Mouse (Mus musculus) erythroblast, embryonic 14.5 days (primary cell): ENCODE results near the gene Parg. TPM values are rescaled to one million over a fixed set of nuclear protein-coding genes. Genes with fewer than 3 reads are reported as not detected.

Experiments
- H3K27me3 ChIP-seq: 2 replicates; pipeline ENCODE4 v1.6.1; 2012; ENCODE audit warnings: inconsistent platforms; ENCODE audit not compliant: control insufficient read depth
- H3K36me3 ChIP-seq: 2 replicates; pipeline ENCODE4 v1.6.1; 2012; ENCODE audit warnings: mild to moderate bottlenecking, inconsistent platforms; ENCODE audit not compliant: control insufficient read depth
- H3K4me1 ChIP-seq: 2 replicates; pipeline ENCODE4 v1.6.1; 2012; ENCODE audit warnings: inconsistent platforms; ENCODE audit not compliant: control insufficient read depth
- H3K4me3 ChIP-seq: replicated peaks from 2 replicates; pipeline ENCODE3; 2012; ENCODE audit warnings: moderate library complexity, mild to moderate bottlenecking, inconsistent platforms
- H3K9me3 ChIP-seq: 2 replicates; pipeline ENCODE4 v1.6.1; 2012; ENCODE audit warnings: low read length, inconsistent platforms, mixed read lengths; ENCODE audit not compliant: control insufficient read depth
- GATA1 ChIP-seq: IDR thresholded peaks from 2 replicates; pipeline ENCODE4 v1.6.1; 2012; ENCODE audit warnings: low read length, inconsistent platforms, mixed read lengths
- TAL1 ChIP-seq: IDR thresholded peaks from 3 replicates; pipeline ENCODE4 v1.6.1; 2012; ENCODE audit warnings: low read length, inconsistent platforms, mixed read lengths
- polyA plus RNA-seq: library from polyadenylated mRNA; stranded (reverse); fragments of >175 nt; gene quantifications from 2 replicates; pipeline ENCODE4 v1.2.3, GENCODE M21; 2012

Gene Parg
- polyA plus RNA-seq, 1 experiment = 0.68 TPM

GRCm38 (mm10) chr14:32301622-32302021 is 99.9 kb downstream of the Parg start:
- no peaks in the 10 kb centered on the region for H3K9me3 ChIP-seq
- H3K36me3 ChIP-seq = peaks cover 12% of the 10 kb centered on the region
- no peaks in the 10 kb centered on the region for H3K27me3 ChIP-seq
- H3K4me1 ChIP-seq = no peaks in the 10 kb centered on the region
- no peak for TF ChIP-seq GATA1
- no peak for TF ChIP-seq TAL1
- H3K4me3 ChIP-seq = no peak overlapping the region

DNA sequence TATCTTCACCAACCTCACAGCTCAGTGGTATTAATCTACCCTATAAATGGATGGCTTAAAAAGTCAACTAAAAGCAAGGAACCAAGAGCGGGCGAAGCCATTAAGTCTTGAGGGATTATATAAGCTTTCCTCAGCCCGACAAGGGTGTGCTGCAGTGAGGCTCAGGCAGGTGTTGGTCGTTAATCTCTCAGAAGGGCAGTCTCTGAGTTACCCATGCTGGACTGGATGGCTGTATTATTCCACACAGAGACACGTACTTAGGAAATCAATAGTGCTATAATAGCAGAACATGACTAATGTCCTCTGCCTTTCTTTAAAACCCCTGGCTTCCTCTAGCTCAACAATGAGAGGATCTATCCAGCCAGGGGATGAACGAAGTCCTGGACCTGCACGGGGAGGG is 100.7 kb downstream of the Parg start:
- H3K36me3 ChIP-seq = peaks cover 11% of the 10 kb centered on the region
- H3K27me3 ChIP-seq = no peaks in the 10 kb centered on the region
- no peaks in the 10 kb centered on the region for H3K4me1 ChIP-seq
- TF ChIP-seq GATA1 (no peak), TAL1 (no peak)
- no peak overlapping the region for H3K4me3 ChIP-seq
- H3K9me3 ChIP-seq = no peaks in the 10 kb centered on the region

- TF ChIP-seq TAL1 (no peak), GATA1 (no peak)
- H3K36me3 ChIP-seq = 0 out of 2 replicates have a peak, but pooled peaks cover 1% of the 10 kb centered on the region
- H3K4me1 ChIP-seq = no peaks in the 10 kb centered on the region
- H3K9me3 ChIP-seq = no peaks in the 10 kb centered on the region
- no peaks in the 10 kb centered on the region for H3K27me3 ChIP-seq
- H3K4me3 ChIP-seq = no peak overlapping the region
Measured at GRCm38 (mm10) chr14:32304921-32305320, 103.2 kb downstream of the Parg start.

DNA sequence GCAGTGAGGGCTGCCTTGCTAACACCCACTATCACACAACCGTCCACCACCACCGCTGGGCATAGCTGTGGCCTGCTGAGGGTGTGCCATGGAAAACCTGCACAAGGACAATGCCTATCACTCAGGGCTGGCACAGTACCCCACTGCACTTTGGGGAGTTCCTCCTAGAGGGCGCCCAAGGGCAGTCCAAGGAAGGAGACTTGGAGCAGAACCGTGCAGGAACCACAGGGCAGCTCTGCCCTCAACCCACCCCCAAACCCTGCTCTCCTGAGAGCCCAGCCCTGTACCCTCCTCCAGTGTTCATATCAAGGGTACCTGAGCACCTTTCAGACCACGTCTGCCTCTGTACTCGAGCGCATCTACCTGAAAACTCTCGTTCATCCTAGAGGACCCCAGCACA is 108.1 kb downstream of the Parg start:
- H3K36me3 ChIP-seq = no peaks in the 10 kb centered on the region
- H3K27me3 ChIP-seq = no peaks in the 10 kb centered on the region
- TF ChIP-seq GATA1 (no peak), TAL1 (no peak)

DNA sequence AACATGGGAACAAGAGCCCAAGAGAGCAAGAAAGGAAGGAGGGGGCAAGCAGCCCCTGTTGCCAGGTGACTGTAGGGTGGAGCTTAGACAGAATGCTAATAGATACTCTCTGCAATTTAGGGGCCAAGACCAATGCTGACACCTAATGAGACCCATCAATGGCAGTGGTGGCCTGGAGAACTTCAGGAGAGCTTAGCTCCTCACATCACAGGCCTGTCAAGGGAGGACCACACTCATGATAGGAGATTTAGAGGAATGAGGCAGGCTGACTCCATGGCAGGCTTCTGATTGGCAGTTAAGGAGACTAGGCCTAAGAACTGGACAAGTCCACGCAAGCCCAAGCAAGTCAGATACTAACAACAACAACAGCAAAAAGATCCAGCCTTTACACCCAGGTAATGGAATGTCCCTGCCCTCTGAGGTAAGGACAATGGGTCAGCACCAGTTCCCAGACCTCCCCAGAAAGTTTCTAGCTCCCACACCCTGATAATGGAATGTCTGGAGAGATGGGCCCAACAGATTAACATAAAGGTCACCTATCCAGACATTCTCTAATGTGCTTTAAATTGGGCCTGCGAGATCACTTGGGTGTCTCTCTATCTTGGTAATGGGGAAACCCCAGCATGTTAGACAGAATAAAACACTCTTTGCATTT is 109.8 kb downstream of the Parg start:
- H3K9me3 ChIP-seq = no peaks in the 10 kb centered on the region
- H3K4me3 ChIP-seq = no peak overlapping the region
- TF ChIP-seq GATA1 = no peak
- TF ChIP-seq TAL1 = no peak

More for the DNA sequence above, 108.1 kb downstream of the Parg start:
- Histone ChIP-seq H3K4me3 (no peak overlapping the region), H3K4me1 (no peaks in the 10 kb centered on the region), H3K9me3 (no peaks in the 10 kb centered on the region)

GRCm38 (mm10) chr14:32317822-32318221 is 116.1 kb downstream of the Parg start:
- TF ChIP-seq GATA1 (no peak), TAL1 (no peak)
- Histone ChIP-seq H3K4me3 (no peak overlapping the region), H3K27me3 (no peaks in the 10 kb centered on the region), H3K4me1 (peaks cover 8% of the 10 kb centered on the region), H3K36me3 (no peaks in the 10 kb centered on the region), H3K9me3 (no peaks in the 10 kb centered on the region)

More for the DNA sequence above, 109.8 kb downstream of the Parg start:
- Histone ChIP-seq H3K27me3 (no peaks in the 10 kb centered on the region), H3K36me3 (no peaks in the 10 kb centered on the region), H3K4me1 (no peaks in the 10 kb centered on the region)

DNA sequence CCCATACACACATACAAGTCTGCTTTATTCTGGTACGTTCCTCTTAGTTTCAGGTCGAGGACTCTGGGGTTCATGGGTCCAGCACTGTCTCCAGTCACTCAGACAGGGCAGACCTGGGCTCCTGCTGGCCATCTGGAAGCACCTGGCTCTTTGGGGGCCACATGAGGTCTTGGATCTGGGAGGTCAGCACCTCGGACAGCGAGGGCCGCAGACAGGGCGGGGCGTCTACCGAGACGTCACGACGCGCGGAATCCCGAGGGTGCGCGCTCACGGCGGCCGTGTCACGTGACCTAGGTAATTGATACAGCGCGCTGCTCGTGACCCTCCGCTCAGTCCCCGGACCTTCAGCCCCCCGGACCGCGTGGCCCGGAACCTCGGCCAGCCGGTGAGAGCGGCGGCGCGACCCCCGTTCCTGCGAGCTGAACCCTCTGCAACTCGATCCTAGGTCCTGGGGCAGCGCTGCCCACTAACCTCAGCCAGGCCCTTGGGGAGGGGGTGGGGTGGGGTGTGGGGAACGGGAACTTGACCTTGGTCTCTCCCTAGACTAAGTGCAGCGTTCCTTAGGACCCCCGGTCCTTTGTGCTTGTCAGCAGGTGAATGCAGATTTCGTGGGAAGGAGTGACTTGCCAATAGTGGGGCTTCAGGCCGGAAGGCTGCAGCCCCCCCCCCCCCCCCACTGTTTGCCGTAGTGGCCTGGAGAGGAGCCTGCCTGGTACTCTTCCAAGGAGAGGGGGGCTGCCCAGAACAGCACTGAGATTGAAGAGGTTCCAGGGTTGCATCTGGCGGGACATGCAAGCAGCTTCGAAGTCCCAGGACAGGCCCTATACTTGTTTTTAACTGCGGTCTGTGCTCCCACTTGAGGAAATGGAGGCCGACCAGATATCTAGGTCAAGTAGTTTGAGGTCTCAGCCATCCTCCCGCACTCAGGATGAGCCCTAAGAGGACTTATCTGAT is 120.3 kb downstream of the Parg start, which contains the start of gene Ogdhl:
Ogdhl (plus strand) TSS at position 288 of the 954 bp plus-strand sequence.
- H3K9me3 ChIP-seq = no peaks in the 10 kb centered on the region
- H3K36me3 ChIP-seq = no peaks in the 10 kb centered on the region
- H3K4me1 ChIP-seq = peaks cover 8% of the 10 kb centered on the region
- TF ChIP-seq GATA1 (no peak), TAL1 (no peak)
- no peaks in the 10 kb centered on the region for H3K27me3 ChIP-seq
- peak within 1 kb of the TSS; percentile 63 for H3K4me3 ChIP-seq

- H3K9me3 ChIP-seq = no peaks in the 10 kb centered on the region
- no peak overlapping the region for H3K4me3 ChIP-seq
- TF ChIP-seq GATA1 = no peak
- no peak for TF ChIP-seq TAL1
- no peaks in the 10 kb centered on the region for H3K36me3 ChIP-seq
- no peaks in the 10 kb centered on the region for H3K27me3 ChIP-seq
- peaks cover 6% of the 10 kb centered on the region for H3K4me1 ChIP-seq
Measured at GRCm38 (mm10) chr14:32323221-32323620, 121.5 kb downstream of the Parg start.

DNA sequence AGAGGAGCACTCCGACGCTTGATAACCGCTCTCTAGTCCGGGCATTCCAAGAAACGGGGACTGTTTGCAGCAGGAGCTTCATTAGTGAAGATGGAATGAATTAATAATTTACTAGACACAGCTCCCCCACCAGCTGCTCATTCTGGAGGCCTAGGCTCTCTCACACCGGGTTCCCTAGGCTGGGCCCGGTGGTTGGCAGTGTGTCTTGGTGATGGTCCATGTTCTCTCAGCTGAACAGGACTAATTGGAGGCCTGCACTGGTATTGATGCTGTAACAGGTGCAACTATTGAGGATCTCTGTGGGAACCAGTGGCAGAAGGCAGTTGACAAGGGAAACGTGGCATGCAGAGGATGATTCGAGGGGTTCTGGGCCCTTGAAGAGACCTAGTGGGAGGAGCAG is 125.6 kb downstream of the Parg start:
- no peaks in the 10 kb centered on the region for H3K36me3 ChIP-seq
- TF ChIP-seq TAL1 (no peak), GATA1 (no peak)
- no peaks in the 10 kb centered on the region for H3K27me3 ChIP-seq
- no peak overlapping the region for H3K4me3 ChIP-seq
- H3K4me1 ChIP-seq = no peaks in the 10 kb centered on the region
- H3K9me3 ChIP-seq = no peaks in the 10 kb centered on the region
